Mouse (Mus musculus): ENCODE data around the gene Zfp354b.

GRCm38 (mm10) chr11:50931451-50931866, at the start of gene Zfp354b:
- no peak for TF ChIP-seq CTCF (IDR thresholded peaks at IDR 0.05; ENCODE audit: control insufficient read depth, insufficient read depth, insufficient read length)
- TF ChIP-seq MYOG (IDR thresholded peaks at IDR 0.05; ENCODE audit: control insufficient read depth, extremely low read depth, insufficient read length) = no peak
- TF ChIP-seq MAX (IDR thresholded peaks at IDR 0.05) = no peak
- no peak for TF ChIP-seq USF1 (IDR thresholded peaks at IDR 0.05; ENCODE audit: low read depth)
- TF ChIP-seq MYOD1 (IDR thresholded peaks at IDR 0.05; ENCODE audit: control insufficient read depth, insufficient read length, low read depth) = no peak
- no peak for TF ChIP-seq CEBPB (IDR thresholded peaks at IDR 0.05; ENCODE audit: low read depth)

Data from C2C12 (cell line).